Mouse (Mus musculus) sigmoid colon, adult 10 weeks (tissue): Measurements from ENCODE around the gene Olfr198. TPM values are rescaled to one million over a fixed set of nuclear protein-coding genes. Genes with fewer than 3 reads are reported as not detected.

Source experiments
- polyA plus RNA-seq: library from polyadenylated mRNA; stranded (reverse); fragments of 350-450 nt; fragmentation: Illumina TruSeq; extraction: RNeasy Lipid Tissue Mini Kit (QIAGEN cat#74804); gene quantifications from one replicate; pipeline ENCODE4 v1.2.3, GENCODE M21; 2014; ENCODE audit warnings: low read depth, low replicate concordance

The Olfr198 gene
- not detected for polyA plus RNA-seq

GRCm38 (mm10) chr16:59203433-59203832 lies at the start of gene Olfr198:
Gene Olfr198, minus strand, starts transcription at chr16:59203533.

GRCm38 (mm10) chr16:59219667-59220066 lies 16.3 kb upstream of the Olfr198 start, which contains the start of gene Olfr199:
Gene Olfr199, minus strand, starts transcription at chr16:59219767.

GRCm38 (mm10) chr16:59170354-59170753 lies 33.0 kb downstream of the Olfr198 start, which contains the start of gene Olfr196:
Gene Olfr196, minus strand, starts transcription at chr16:59170454.

Other genes starting within 250 kb of the Olfr198 start
- gene Olfr183, start 208.2 kb downstream of the Olfr198 start, polyA plus RNA-seq: not detected
- not detected for gene Olfr186, start 173.2 kb downstream of the Olfr198 start, polyA plus RNA-seq
- not detected for gene Olfr187, start 163.8 kb downstream of the Olfr198 start, polyA plus RNA-seq
- not detected for gene Olfr190, start 125.5 kb downstream of the Olfr198 start, polyA plus RNA-seq
- not detected for gene Olfr191, start 113.7 kb downstream of the Olfr198 start, polyA plus RNA-seq
- not detected for gene Olfr193, start 91.7 kb downstream of the Olfr198 start, polyA plus RNA-seq
- gene Olfr194, start 82.5 kb downstream of the Olfr198 start, polyA plus RNA-seq: not detected
- gene Olfr195, start 56.5 kb downstream of the Olfr198 start, polyA plus RNA-seq: not detected
- not detected for gene Olfr196, start 33.1 kb downstream of the Olfr198 start, polyA plus RNA-seq
- not detected for gene Olfr199, start 16.2 kb upstream of the Olfr198 start, polyA plus RNA-seq
- gene Olfr201, start 69.1 kb upstream of the Olfr198 start, polyA plus RNA-seq: not detected
- gene Olfr202, start 83.3 kb upstream of the Olfr198 start, polyA plus RNA-seq: not detected
- gene Olfr203, start 95.3 kb upstream of the Olfr198 start, polyA plus RNA-seq: not detected
- gene Olfr204, start 114.7 kb upstream of the Olfr198 start, polyA plus RNA-seq: not detected
- not detected for gene Olfr205, start 127.6 kb upstream of the Olfr198 start, polyA plus RNA-seq
- not detected for gene Olfr206, start 145.7 kb upstream of the Olfr198 start, polyA plus RNA-seq
- gene Olfr209, start 160.5 kb upstream of the Olfr198 start, polyA plus RNA-seq: not detected
- not detected for gene Gabrr3, start 203.8 kb upstream of the Olfr198 start, polyA plus RNA-seq